Mouse (Mus musculus) gastrocnemius, adult 8-10 months (tissue): ENCODE data around the gene Xntrpc. TPM values are rescaled to one million over a fixed set of nuclear protein-coding genes. Genes with fewer than 3 reads are reported as not detected.

Experiments
- DNase-seq, 2 experiments: peaks; one replicate each; pipeline ENCODE4 v3.0.0; 2022; ENCODE audit warnings: low spot score in 2 of 2
- total RNA-seq, 4 experiments: library from RNA; stranded (reverse); gene quantifications; 2 replicates each; pipeline ENCODE4 v1.2.4; 2022

The Xntrpc gene
- total RNA-seq, 4 experiments from 2014 or later: 0.22 to 1.1 (median 0.76) TPM

GRCm38 (mm10) chr7:102081784-102082183, 16.3 kb downstream of the Xntrpc start:
- DNase-seq: peak; percentile 58

- no peak for DNase-seq
Measured at GRCm38 (mm10) chr7:102082816-102083215, 17.3 kb downstream of the Xntrpc start, which contains the start of gene Trpc2. Gene Trpc2, plus strand, starts transcription at chr7:102083116.

DNA sequence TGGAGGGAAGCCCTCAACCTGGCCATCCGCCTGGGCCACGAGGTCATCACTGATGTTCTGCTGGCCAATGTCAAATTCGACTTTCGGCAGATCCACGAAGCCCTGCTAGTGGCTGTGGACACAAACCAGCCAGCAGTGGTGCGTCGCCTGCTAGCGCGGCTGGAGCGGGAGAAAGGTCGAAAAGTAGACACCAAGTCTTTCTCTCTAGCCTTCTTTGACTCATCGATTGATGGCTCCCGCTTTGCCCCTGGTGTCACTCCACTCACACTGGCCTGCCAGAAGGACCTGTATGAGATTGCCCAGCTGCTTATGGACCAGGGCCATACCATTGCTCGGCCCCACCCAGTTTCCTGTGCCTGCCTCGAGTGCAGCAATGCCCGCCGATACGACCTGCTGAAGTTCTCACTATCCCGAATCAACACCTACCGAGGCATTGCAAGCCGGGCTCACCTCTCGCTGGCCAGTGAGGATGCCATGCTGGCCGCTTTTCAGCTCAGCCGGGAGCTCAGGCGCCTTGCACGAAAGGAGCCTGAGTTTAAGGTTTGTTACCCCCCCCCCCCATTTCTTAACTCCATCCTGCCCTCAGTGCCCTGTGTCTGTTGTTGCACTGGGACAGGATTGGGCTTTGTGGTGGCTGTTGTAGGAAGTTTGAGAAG, 18.7 kb downstream of the Xntrpc start:
- no peak for DNase-seq

GRCm38 (mm10) chr7:102087336-102087735, 21.8 kb downstream of the Xntrpc start:
- DNase-seq: no peak

- DNase-seq: peak in 1 of 2 experiments; percentile 48
Measured at GRCm38 (mm10) chr7:102099760-102100661, 34.5 kb downstream of the Xntrpc start.

DNA sequence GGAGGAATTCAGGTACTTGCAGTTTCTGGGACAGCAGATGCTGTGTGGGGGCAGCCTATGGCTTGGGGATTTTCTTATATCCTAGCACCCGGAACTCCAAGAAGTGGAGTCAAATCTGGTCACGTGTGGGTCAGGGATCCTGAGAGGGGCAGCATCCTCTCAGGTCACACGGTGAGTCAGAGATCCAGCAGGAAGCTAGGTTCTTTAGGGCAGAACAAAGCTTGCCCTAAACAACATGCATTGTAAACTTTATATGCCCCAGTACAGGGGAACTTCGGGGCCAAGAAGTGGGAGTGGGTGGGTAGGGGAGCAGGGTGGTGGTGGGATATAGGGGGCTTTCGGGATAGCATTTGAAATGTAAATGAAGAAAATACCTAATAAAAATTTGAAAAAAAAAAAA, 35.4 kb downstream of the Xntrpc start:
- no peak for DNase-seq

- peak in 1 of 2 experiments; percentile 64 for DNase-seq
Measured at GRCm38 (mm10) chr7:102101487-102101886, 36.0 kb downstream of the Xntrpc start, which contains the start of gene Art1. Gene Art1, plus strand, starts transcription at chr7:102101743.

GRCm38 (mm10) chr7:102102241-102102640, 36.7 kb downstream of the Xntrpc start:
- no peak for DNase-seq

DNA sequence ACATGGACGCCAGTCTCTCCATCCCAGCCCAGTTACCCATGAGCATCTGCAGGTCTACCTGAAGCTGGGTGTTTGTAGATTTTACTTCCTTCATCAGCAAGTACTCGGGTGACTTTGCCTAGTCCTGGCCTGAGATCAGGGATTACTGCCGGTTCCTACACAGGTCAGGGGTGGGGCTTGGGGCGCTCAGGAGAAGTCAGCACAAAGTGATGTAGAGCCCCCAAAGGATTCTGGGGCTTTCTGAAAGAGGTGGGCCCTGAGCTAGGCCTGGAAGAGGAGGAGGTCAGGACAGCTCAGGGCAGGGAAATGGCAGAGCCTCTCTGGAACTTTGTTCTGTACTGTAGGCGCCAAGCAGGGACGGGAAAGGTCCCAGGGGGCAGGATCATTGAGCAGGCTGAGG, 37.2 kb downstream of the Xntrpc start:
- DNase-seq: no peak

DNA sequence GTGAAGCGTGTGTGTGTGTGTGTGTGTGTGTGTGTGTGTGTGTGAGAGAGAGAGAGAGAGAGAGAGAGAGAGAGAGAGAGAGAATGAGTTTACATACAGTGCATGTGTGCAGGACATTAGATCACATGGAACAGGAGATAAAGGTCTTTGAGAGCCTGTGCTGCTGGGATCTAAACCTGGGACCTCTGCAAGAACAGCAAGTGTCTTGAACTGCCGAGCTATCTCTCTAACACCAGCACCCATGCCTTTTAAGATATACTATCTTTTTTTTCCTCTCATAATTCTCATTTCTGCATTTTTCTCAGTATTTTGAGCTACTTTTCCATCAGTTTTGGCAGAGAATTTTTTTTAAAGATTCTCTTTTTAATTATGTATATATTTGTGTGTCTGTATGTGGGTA, 38.0 kb downstream of the Xntrpc start:
- DNase-seq: no peak

GRCm38 (mm10) chr7:102104126-102104525, 38.6 kb downstream of the Xntrpc start:
- DNase-seq: no peak

DNA sequence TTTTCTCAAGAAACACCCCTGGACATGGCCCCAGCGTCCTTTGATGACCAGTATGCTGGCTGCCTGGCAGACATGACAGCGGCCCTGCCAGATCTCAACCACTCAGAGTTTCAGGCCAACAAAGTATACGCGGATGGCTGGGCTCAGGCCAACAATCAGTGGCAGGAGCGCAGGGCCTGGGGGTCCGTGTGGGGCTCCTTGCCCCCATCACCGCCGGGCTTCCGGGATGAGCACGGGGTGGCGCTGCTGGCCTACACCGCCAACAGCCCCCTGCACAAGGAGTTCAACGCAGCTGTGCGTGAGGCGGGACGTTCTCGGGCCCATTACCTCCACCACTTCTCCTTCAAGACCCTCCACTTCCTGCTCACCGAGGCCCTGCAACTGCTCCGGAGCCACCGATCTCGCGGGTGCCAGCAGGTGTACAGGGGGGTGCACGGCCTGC, 41.2 kb downstream of the Xntrpc start:
- no peak for DNase-seq

- peak in 1 of 2 experiments; percentile 43 for DNase-seq
Measured at GRCm38 (mm10) chr7:102108206-102108605, 42.7 kb downstream of the Xntrpc start.

GRCm38 (mm10) chr7:102109171-102109570, 43.7 kb downstream of the Xntrpc start, which contains the start of gene Art5:
Gene Art5, minus strand, starts transcription at chr7:102109489.
- DNase-seq: no peak

DNA sequence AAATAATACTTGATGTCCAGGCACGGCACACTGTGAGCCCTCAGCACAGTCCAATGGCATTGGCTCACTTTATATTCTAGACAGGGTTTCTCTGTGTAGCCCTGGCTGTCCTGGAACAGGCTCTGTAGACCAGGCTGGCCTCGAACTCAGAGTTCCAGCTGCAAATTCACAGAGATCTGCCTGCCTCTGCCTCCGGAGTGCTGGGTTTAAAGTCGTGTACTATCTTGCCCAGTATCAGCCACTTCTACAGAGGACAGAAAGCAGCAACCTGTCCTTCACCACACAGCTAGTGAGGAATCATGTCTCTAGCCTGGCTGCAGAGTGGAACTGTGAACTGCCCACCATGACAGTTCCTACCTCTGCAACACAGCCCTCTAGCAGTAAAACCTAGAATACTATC, 44.2 kb downstream of the Xntrpc start:
- no peak for DNase-seq

- DNase-seq: no peak
Measured at GRCm38 (mm10) chr7:102113151-102113729, 47.7 kb downstream of the Xntrpc start.

GRCm38 (mm10) chr7:102116579-102117331, 51.2 kb downstream of the Xntrpc start, which contains the start of gene Chrna10:
Gene Chrna10, minus strand, starts transcription at chr7:102116828.
- DNase-seq: no peak

- DNase-seq: no peak
Measured at GRCm38 (mm10) chr7:102117382-102117781, 51.9 kb downstream of the Xntrpc start.

DNA sequence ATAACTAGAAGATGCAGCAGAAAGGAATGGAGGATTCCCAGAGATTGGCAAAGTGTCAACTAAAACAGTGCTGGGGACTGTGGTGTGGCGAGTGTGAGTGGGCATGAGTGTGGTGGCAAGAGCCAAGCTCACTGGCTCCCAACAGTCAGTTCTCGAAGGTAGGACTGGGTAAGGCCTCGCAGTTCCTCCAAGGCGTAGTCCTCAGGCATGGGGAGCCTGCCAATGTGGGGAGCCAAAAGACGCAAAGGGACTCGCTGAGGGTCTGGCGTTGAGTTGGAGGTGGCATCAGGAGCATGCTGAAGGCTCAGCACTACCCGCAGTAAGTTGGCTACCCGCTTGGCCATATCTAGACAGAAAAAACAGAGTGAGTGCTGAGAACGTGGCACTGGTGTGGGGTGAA, 54.8 kb downstream of the Xntrpc start:
- no peak for DNase-seq

DNA sequence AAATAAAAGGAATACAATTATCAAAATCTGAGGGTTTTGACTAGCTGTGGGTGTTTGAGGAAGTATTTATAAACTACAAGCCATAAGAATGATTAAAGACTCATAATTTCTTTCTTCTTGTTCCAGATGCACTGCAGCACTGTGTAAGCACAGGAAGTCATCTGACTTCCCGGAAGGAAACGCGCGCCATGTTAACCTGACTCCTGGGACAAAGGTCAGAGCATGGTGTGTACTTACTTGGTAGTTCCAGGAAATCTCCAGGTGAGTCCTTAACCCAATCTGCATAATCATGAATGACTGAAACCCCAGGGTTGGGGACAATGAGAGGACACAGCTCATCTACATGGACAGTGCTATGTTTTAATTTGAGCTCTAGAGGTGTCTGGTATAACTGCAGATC, 66.9 kb downstream of the Xntrpc start:
- no peak for DNase-seq

- DNase-seq: no peak
Measured at GRCm38 (mm10) chr7:102137464-102137863, 72.0 kb downstream of the Xntrpc start.
